Mouse (Mus musculus) monocyte, adult 2 months (primary cell): ENCODE measurements around the gene Ermp1.

Experiments used
- DNase-seq, 2 experiments: peaks; one replicate each; pipeline ENCODE4 v3.0.0; 2022; ENCODE audit warnings: low spot score in 2 of 2, low read depth in 1 of 2

Gene Ermp1

GRCm38 (mm10) chr19:29661974-29662580 is 13.9 kb upstream of the Ermp1 start:
- no peak for DNase-seq

GRCm38 (mm10) chr19:29660835-29661764 is 12.9 kb upstream of the Ermp1 start:
- DNase-seq = no peak

DNA sequence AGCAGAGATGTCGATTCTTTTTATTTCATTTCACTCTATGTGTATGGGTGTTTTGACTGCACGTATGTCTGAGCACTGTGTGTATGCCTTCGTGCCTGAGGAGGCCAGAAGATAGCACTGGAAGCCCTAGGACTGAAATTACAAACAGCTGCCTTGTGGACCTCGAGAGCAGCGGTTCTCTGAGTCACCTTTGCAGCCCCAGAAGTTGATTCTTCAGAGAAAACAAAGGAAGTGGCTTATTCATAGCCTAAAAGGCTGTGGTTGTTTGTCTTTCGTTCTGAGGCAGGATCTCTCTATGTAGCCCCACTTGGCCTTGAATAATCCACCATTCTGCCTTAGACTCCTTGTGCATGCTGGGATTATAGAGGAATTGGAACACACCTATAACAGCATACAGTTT is 11.5 kb upstream of the Ermp1 start:
- no peak for DNase-seq

- DNase-seq = no peak
These were observed 10.6 kb upstream of the Ermp1 start for GRCm38 (mm10) chr19:29658836-29659235.

GRCm38 (mm10) chr19:29657558-29657957 is 9.3 kb upstream of the Ermp1 start:
- DNase-seq = no peak

DNA sequence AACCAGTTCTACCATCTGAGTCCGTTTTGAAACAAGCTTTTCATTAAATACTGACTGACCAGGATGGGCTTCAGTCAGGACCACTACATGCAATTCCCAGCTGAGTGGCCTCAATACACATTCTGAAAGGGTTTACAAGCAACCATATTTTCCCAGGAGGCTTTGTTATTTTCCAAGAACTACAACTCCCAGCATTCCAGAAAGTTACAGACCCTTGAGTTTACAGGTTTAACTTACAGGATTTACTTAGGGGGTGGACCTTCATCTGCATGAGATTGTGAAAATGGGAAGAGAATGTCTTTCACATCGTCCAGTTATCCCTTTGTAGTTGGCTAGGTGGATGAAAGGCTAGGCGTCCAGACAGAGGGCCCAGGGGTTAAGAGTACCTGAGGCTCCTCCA is 8.8 kb upstream of the Ermp1 start:
- DNase-seq = no peak

GRCm38 (mm10) chr19:29656620-29657019 is 8.4 kb upstream of the Ermp1 start:
- no peak for DNase-seq

GRCm38 (mm10) chr19:29656029-29656428 is 7.8 kb upstream of the Ermp1 start:
- no peak for DNase-seq

DNA sequence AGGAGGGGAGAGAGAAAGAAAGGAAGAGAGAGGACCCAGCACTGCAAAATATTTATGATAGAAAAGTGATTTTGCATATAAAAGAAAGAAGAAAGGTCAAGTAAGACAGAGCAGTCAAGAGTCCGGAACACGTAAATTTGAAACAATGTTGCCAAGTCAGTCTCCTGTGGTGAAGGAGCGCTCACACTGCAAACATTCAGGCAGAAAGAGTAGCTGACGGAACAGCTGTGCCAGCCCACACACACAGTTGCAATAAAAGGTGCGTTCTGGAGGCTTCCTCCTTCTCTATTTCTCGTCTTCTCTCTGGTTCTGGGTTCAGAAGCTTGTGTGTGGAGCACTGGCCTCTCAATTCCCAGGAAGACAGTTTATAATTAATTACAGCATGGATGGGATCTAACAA is 6.9 kb upstream of the Ermp1 start:
- DNase-seq = no peak

GRCm38 (mm10) chr19:29653768-29654265 is 5.6 kb upstream of the Ermp1 start:
- DNase-seq = no peak

GRCm38 (mm10) chr19:29649683-29650082 is 1.5 kb upstream of the Ermp1 start:
- DNase-seq = no peak

- DNase-seq = no peak
These were observed 317 bp upstream of the Ermp1 start for GRCm38 (mm10) chr19:29648550-29648914.

- DNase-seq = no peak
These were observed 3.5 kb downstream of the Ermp1 start for GRCm38 (mm10) chr19:29644747-29645146.

DNA sequence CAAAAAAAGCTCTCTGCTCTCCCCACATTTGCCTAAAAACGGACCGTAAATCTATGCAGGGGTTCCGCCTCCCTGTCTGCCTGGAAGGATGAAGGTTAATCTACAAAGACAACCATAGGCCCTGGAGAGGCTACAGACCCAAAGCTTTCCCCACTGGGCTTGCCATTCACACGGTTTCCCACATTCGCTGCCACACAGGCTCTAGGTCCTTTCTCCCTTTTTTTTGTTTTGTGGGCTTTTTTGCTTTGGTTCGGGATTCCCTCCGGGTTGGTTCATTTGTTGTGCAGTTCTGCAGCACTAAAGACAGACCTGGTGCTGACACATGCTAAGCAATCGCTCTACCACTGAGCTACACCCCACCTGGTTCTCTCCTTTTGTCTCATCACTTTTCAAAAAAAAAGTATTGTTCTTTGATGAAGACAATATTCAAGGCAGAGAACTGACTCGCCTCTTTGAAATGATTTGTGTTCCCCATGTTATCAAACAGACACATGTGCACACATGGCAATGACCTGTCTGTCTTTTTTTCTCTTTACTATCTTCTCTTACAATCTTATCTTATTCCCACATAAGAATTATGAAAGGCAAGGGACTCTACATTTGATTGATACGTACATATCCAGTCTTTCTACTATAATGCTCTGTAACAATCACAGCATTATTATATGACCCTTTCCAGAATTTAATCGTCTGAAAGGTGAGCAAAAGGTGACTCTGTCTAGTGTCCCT is 4.9 kb downstream of the Ermp1 start:
- DNase-seq = no peak

DNA sequence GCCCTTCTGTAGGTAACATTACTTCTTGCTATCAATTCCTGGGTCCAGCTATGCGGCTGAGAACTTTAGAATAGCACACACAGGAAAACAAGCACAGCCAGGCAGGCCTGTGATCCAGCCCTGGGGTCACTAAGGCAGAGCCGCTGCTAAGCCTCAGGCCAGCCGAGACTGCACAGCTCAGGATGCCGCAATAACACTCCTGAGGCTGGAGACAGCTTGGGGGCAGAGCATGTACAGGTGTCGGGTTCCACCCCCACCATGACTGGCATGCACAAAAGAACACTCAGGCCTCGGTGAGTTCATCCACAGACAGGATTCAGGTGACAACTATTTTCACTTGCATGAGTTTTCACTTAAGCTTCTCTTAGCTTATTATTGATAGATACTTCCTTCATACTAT is 6.0 kb downstream of the Ermp1 start:
- no peak for DNase-seq

DNA sequence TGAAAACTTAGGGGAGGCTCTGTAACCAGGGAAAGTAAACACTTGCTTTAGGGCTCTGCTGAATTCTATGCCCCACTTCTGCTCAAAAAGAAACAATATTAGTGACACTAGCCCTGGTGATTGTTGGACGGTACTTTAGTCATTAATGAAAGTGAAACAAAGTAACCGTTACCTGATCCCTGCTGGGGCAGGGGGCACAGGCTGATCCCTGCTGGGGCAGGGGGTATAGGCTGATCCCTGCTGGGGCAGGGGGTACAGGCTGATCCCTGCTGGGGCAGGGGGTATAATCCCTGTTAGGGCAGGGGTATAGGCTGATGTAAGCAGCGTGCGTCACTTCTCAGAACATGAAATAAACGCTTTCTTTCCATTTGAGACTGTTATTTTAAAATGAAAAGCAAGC is 6.7 kb downstream of the Ermp1 start:
- no peak for DNase-seq

GRCm38 (mm10) chr19:29641055-29641454 is 7.2 kb downstream of the Ermp1 start:
- DNase-seq = no peak

GRCm38 (mm10) chr19:29612102-29612501 is 36.1 kb downstream of the Ermp1 start:
- DNase-seq = no peak

- no peak for DNase-seq
These were observed 37.3 kb downstream of the Ermp1 start for GRCm38 (mm10) chr19:29610907-29611306.

- no peak for DNase-seq
These were observed 40.0 kb downstream of the Ermp1 start for GRCm38 (mm10) chr19:29608212-29608611.

GRCm38 (mm10) chr19:29607521-29607920 is 40.7 kb downstream of the Ermp1 start:
- no peak for DNase-seq

DNA sequence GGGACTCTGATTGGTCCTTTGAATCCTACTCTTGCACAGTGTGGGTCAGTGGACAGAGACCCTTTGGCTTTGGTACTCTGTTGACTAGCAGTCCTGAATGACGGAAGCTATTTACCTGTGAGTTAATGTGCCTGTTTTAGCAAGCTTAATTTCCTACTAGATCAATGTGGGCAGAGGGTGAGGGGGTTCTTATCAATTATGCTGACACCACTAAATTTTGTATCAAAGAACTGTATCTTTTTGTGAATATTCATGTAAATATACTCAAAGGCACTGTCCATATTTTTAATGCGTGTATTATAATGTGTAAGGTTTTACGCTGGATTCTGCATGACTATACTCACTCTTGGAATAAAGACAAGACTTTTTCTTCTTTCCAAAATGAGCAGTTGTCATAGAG is 43.6 kb downstream of the Ermp1 start:
- no peak for DNase-seq
